Mouse (Mus musculus) C2C12 (cell line): ENCODE results near the gene Polg2. TPM values are rescaled to one million over a fixed set of nuclear protein-coding genes. Genes with fewer than 3 reads are reported as not detected.

Source experiments
- H3K27me3 ChIP-seq: one replicate; pipeline ENCODE4 v1.6.1; 2011; ENCODE audit not compliant: control insufficient read depth, insufficient read depth, insufficient read length
- H3K36me3 ChIP-seq: one replicate; pipeline ENCODE4 v1.6.1; 2011; ENCODE audit not compliant: control insufficient read depth, insufficient read depth
- H3K4me3 ChIP-seq: one replicate; pipeline ENCODE4 v1.5.1; 2011; ENCODE audit warnings: mild to moderate bottlenecking, control low read depth; ENCODE audit not compliant: poor library complexity, insufficient read depth, severe bottlenecking
- H3K79me2 ChIP-seq: one replicate; pipeline ENCODE4 v1.6.1; 2011; ENCODE audit not compliant: control insufficient read depth, insufficient read depth
- H3K79me3 ChIP-seq: one replicate; pipeline ENCODE4 v1.6.1; 2011; ENCODE audit warnings: low read depth, control low read depth
- H3ac ChIP-seq: one replicate; pipeline ENCODE3; 2011; ENCODE audit warnings: low read depth; ENCODE audit not compliant: control insufficient read depth, insufficient read length
- CEBPB ChIP-seq: IDR thresholded peaks from one replicate; pipeline ENCODE4 v1.6.1; 2011; ENCODE audit warnings: low read depth, mild to moderate bottlenecking, control low read depth, moderate library complexity
- CTCF ChIP-seq: IDR thresholded peaks from one replicate; pipeline ENCODE4 v1.5.1; 2011; ENCODE audit not compliant: control insufficient read depth, insufficient read depth, insufficient read length
- FOSL1 ChIP-seq: IDR thresholded peaks from one replicate; pipeline ENCODE4 v1.8.0; 2011; ENCODE audit warnings: mild to moderate bottlenecking, low read length; ENCODE audit not compliant: poor library complexity, insufficient read depth, severe bottlenecking
- MAX ChIP-seq: IDR thresholded peaks from one replicate; pipeline ENCODE4 v1.6.1; 2011; ENCODE audit warnings: mild to moderate bottlenecking, control low read depth
- MYOD1 ChIP-seq: IDR thresholded peaks from one replicate; pipeline ENCODE4 v1.6.1; 2011; ENCODE audit warnings: low read depth; ENCODE audit not compliant: control insufficient read depth, insufficient read length
- MYOG ChIP-seq: IDR thresholded peaks from one replicate; pipeline ENCODE4 v1.6.1; 2011; ENCODE audit not compliant: control insufficient read depth, insufficient read length; ENCODE audit errors: extremely low read depth
- USF1 ChIP-seq: IDR thresholded peaks from one replicate; pipeline ENCODE4 v1.6.1; 2011; ENCODE audit warnings: low read depth, mild to moderate bottlenecking, control low read depth, moderate library complexity
- long read RNA-seq, 2 experiments: library from polyadenylated mRNA; unstranded; transcript quantifications; one replicate each; pipeline ENCODE4 v2.0.0; 2019 to 2020
- polyA plus RNA-seq: library from polyadenylated mRNA; unstranded; fragments of >200 nt; fragmentation: generic; extraction: Trizol; gene quantifications from one replicate; pipeline ENCODE4 v1.2.1, GENCODE M21; 2012; ENCODE audit warnings: missing spikeins

The Polg2 gene
- polyA plus RNA-seq, result 6.9 TPM
- long read RNA-seq, experiment 1, partial matches to known transcripts, result 1 of 10 reads
- long read RNA-seq, experiment 1, other reads (novel, unspliced or antisense), result 4 of 10 reads
- long read RNA-seq, experiment 2, transcript Polg2-201 (8 exons, 1,506 nt), result major isoform, 20 of 24 reads
- long read RNA-seq, experiment 2, partial matches to known transcripts, result 0 of 24 reads
- long read RNA-seq, experiment 2, other reads (novel, unspliced or antisense), result 2 of 24 reads

GRCm38 (mm10) chr11:106779388-106780088 lies at the start of gene Polg2:
Gene Polg2, minus strand, starts transcription at chr11:106779537.
- no peaks in the 10 kb centered on the region for H3K27me3 ChIP-seq
- peak within 1 kb of the TSS; percentile 74 for H3K4me3 ChIP-seq
- H3K79me2 ChIP-seq, result peaks cover 62% of the 10 kb centered on the region
- H3K79me3 ChIP-seq, result peaks cover 31% of the 10 kb centered on the region
- peak within 1 kb of the TSS; percentile 87 for H3ac ChIP-seq
- peaks cover 78% of the 10 kb centered on the region for H3K36me3 ChIP-seq
- no peak for TF ChIP-seq CTCF
- no peak for TF ChIP-seq FOSL1
- no peak for TF ChIP-seq USF1
- TF ChIP-seq MAX, result no peak
- TF ChIP-seq MYOG, result no peak
- no peak for TF ChIP-seq CEBPB
- no peak for TF ChIP-seq MYOD1

DNA sequence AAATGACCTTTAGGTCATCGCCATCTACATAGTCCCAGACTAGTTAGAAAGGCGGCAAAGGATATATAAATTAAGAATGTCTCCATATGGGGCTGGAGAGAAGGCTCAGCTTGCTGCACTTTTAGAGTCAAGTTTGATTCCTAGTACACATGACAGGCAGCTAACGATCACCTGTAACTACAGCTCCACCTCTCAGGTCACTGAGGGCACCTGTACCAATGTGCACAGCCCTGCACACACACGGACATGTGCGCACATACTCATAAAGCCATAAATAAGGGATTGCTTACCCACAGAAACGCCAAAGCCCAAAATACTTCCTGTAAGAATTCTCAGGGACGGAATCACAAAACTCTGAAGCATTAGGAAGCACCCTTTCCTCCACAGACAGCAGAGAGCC lies 48.7 kb upstream of the Polg2 start:
- H3K79me3 ChIP-seq, result no peaks in the 10 kb centered on the region
- no peaks in the 10 kb centered on the region for H3K79me2 ChIP-seq
- H3ac ChIP-seq, result no peak overlapping the region
- no peaks in the 10 kb centered on the region for H3K27me3 ChIP-seq
- TF ChIP-seq USF1, result no peak
- TF ChIP-seq MAX, result no peak
- no peak for TF ChIP-seq MYOG
- no peak for TF ChIP-seq MYOD1
- TF ChIP-seq FOSL1, result no peak
- TF ChIP-seq CTCF, result no peak
- TF ChIP-seq CEBPB, result no peak
- no peak overlapping the region for H3K4me3 ChIP-seq
- peaks cover 40% of the 10 kb centered on the region for H3K36me3 ChIP-seq

GRCm38 (mm10) chr11:106824403-106824802 lies 45.1 kb upstream of the Polg2 start:
- TF ChIP-seq USF1 (no peak), CTCF (no peak), MYOD1 (no peak), MYOG (no peak), CEBPB (no peak)
- H3K79me2 ChIP-seq, result no peaks in the 10 kb centered on the region
- H3K79me3 ChIP-seq, result no peaks in the 10 kb centered on the region
- no peak overlapping the region for H3ac ChIP-seq
- no peak overlapping the region for H3K4me3 ChIP-seq
- no peaks in the 10 kb centered on the region for H3K27me3 ChIP-seq
- H3K36me3 ChIP-seq, result peaks cover 60% of the 10 kb centered on the region

GRCm38 (mm10) chr11:106823741-106824140 lies 44.4 kb upstream of the Polg2 start:
- Histone ChIP-seq H3K79me2 (no peaks in the 10 kb centered on the region), H3ac (no peak overlapping the region), H3K4me3 (no peak overlapping the region), H3K79me3 (no peaks in the 10 kb centered on the region), H3K36me3 (peaks cover 67% of the 10 kb centered on the region), H3K27me3 (no peaks in the 10 kb centered on the region)
- TF ChIP-seq MYOD1 (no peak), USF1 (no peak), MAX (no peak), CEBPB (no peak), CTCF (no peak), FOSL1 (no peak), MYOG (no peak)

GRCm38 (mm10) chr11:106822911-106823310 lies 43.6 kb upstream of the Polg2 start:
- no peaks in the 10 kb centered on the region for H3K79me3 ChIP-seq
- H3K27me3 ChIP-seq, result no peaks in the 10 kb centered on the region
- no peak for TF ChIP-seq FOSL1
- peaks cover 69% of the 10 kb centered on the region for H3K36me3 ChIP-seq
- no peak overlapping the region for H3ac ChIP-seq
- H3K4me3 ChIP-seq, result no peak overlapping the region
- no peaks in the 10 kb centered on the region for H3K79me2 ChIP-seq

- Histone ChIP-seq H3K79me3 (no peaks in the 10 kb centered on the region), H3K27me3 (no peaks in the 10 kb centered on the region), H3K36me3 (peaks cover 69% of the 10 kb centered on the region), H3ac (no peak overlapping the region), H3K4me3 (no peak overlapping the region), H3K79me2 (no peaks in the 10 kb centered on the region)
- TF ChIP-seq FOSL1 (no peak), CEBPB (no peak), MAX (no peak), CTCF (no peak), MYOD1 (no peak), USF1 (no peak), MYOG (no peak)
Measured at GRCm38 (mm10) chr11:106822491-106822890, 43.2 kb upstream of the Polg2 start.
